Mouse (Mus musculus): ENCODE data around the gene Myf5.

The Myf5 gene

DNA sequence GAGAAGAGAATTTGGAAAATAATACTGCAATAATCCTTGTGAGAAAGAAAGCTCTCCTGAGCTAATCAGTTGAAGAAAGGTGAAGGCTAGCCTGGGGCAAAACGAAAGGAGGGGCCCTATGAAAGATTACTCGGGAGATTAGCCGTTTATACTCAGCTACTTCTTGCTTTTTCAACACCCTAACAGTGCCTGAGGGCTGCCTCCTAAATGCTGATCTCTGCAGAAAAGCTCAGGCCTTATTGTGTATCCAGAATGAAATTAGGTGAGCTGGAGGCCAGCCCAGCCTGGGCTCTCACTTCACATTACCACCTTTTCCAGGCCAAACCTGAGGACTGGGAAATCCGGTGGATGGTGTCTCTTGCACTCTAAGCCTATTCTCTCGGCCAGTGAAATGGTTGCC, 49.0 kb downstream of the Myf5 start:
- DNase-seq (ENCODE audit: low read depth, low spot score): no peak

Data from retina, postnatal 7 days (tissue).